21 mouse cellular contexts compared by ENCODE assay signal in the genomic region with DNA sequence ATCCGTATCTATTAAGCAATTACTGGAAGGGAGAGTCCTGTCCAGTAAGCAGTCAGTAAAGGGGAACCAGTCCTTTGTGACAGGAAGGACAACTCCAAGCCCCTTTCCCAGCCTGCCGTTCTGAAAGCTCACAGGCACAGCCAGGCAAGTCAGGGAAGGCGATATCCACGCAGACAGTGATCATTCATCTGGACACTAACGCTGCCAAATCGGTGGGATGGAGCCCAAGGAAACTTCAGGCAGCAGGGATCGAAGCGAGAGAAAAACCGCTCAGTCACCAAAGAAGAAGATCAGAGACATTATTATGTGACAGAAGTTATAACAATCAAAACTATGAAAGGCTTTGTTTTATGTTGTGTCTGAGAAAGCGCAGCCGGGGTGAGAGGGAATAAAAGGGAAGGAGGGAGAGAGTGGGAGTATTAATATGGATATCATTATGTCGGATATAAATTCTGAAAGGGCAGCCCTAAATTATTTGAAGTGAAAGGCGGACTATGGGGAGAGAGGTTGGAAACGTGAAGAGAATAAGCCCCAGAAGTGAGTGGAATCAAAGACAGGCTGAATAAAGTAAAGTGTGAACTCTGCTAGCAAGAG. TPM values are rescaled to one million over a fixed set of nuclear protein-coding genes. Genes with fewer than 3 reads are reported as not detected.
A peak's percentile ranks its signal among the peaks of the same experiment; 100 is the strongest.
DNase-seq lines count a peak whose midpoint lies in the region; ATAC-seq and TF ChIP-seq lines count a peak whose summit lies in the region.
"Had no signal": no experiment of that assay in that cellular context is flagged by ENCODE, and none has a peak within 500 bp of the region (broad histone marks: within the 10 kb centered on the region; RNA-seq: fewer than 3 reads in every experiment).

No protein-coding gene starts in this region.

- peak; percentile 21 for DNase-seq in forebrain, embryonic 14.5 days (ENCODE audit: low spot score)
- DNase-seq in stomach, postnatal 0 days (ENCODE audit: low spot score), result no peak
- peak; percentile 20 for DNase-seq in midbrain, embryonic 14.5 days
- no peak for DNase-seq in thymus, postnatal 4 days
- no peak for DNase-seq in layer of hippocampus, adult 18-20 months (ENCODE audit: low spot score in 2 of 2)
- DNase-seq: adrenal gland, adult 2 months; cerebellum, adult 18-20 months; heart, postnatal 36 days; kidney, adult 9 months; lung, postnatal 4 days; thymus, adult 18-20 months had no signal

- no peak overlapping the region for H3K27ac ChIP-seq in forebrain, embryonic 14.5 days (ENCODE audit: low read depth, low read length)
- H3K27ac ChIP-seq in forebrain, embryonic 12.5 days, result no peak overlapping the region
- no peak overlapping the region for H3K27ac ChIP-seq in stomach, embryonic 16.5 days (ENCODE audit: low read length)
- no peak overlapping the region for H3K27ac ChIP-seq in stomach, postnatal 0 days (replicated peaks)
- no peak overlapping the region for H3K27ac ChIP-seq in midbrain, embryonic 14.5 days (replicated peaks; ENCODE audit: low read depth, low read length)
- H3K27ac ChIP-seq: forebrain, embryonic 15.5 days; heart, embryonic 13.5 days; limb, embryonic 15.5 days; neural tube, embryonic 13.5 days had no signal

- no peaks in the 10 kb centered on the region for H3K27me3 ChIP-seq in forebrain, embryonic 14.5 days (replicated peaks; ENCODE audit: control insufficient read depth, insufficient read depth, low read length)
- no peaks in the 10 kb centered on the region for H3K27me3 ChIP-seq in forebrain, embryonic 12.5 days
- H3K27me3 ChIP-seq in stomach, embryonic 16.5 days (ENCODE audit: control insufficient read depth, insufficient read depth, low read length), result no peaks in the 10 kb centered on the region
- H3K27me3 ChIP-seq in stomach, postnatal 0 days (ENCODE audit: control insufficient read depth, insufficient read depth, low read length), result no peaks in the 10 kb centered on the region
- no peaks in the 10 kb centered on the region for H3K27me3 ChIP-seq in midbrain, embryonic 14.5 days (ENCODE audit: control insufficient read depth, insufficient read depth, low read length)
- H3K27me3 ChIP-seq: forebrain, embryonic 15.5 days; heart, embryonic 13.5 days; limb, embryonic 15.5 days; neural tube, embryonic 13.5 days had no signal

- WGBS in forebrain, embryonic 14.5 days, result 28% methylated on average over 14 of the region's 14 CpGs
- 39% methylated on average over 14 of the region's 14 CpGs for WGBS in forebrain, embryonic 12.5 days
- WGBS in stomach, embryonic 16.5 days, result 43% methylated on average over 14 of the region's 14 CpGs
- WGBS in stomach, postnatal 0 days, result 40% methylated on average over 14 of the region's 14 CpGs
- 54% methylated on average over 14 of the region's 14 CpGs for WGBS in midbrain, embryonic 14.5 days

- TF ChIP-seq EP300 in stomach, postnatal 0 days (optimal IDR thresholded peaks at IDR 0.05), result no peak

- H3K36me3 ChIP-seq in forebrain, embryonic 14.5 days (ENCODE audit: control insufficient read depth, insufficient read depth, low read length), result no peaks in the 10 kb centered on the region; the same call in 1 of the 2 replicates
- H3K36me3 ChIP-seq in forebrain, embryonic 12.5 days (replicated peaks), result no peaks in the 10 kb centered on the region
- H3K36me3 ChIP-seq in stomach, embryonic 16.5 days (ENCODE audit: control insufficient read depth, insufficient read depth, low read length), result no peaks in the 10 kb centered on the region
- no peaks in the 10 kb centered on the region for H3K36me3 ChIP-seq in stomach, postnatal 0 days (ENCODE audit: control insufficient read depth, insufficient read depth, low read length)
- H3K36me3 ChIP-seq in midbrain, embryonic 14.5 days (ENCODE audit: control insufficient read depth, insufficient read depth, low read length), result no peaks in the 10 kb centered on the region
- H3K36me3 ChIP-seq: forebrain, embryonic 15.5 days; neural tube, embryonic 13.5 days had no signal

- no peak overlapping the region for H3K4me2 ChIP-seq in forebrain, embryonic 14.5 days (ENCODE audit: low read length)
- H3K4me2 ChIP-seq in forebrain, embryonic 12.5 days, result no peak overlapping the region
- no peak overlapping the region for H3K4me2 ChIP-seq in stomach, embryonic 16.5 days (ENCODE audit: low read depth, low read length)
- H3K4me2 ChIP-seq in stomach, postnatal 0 days (replicated peaks; ENCODE audit: low read depth), result no peak overlapping the region
- no peak overlapping the region for H3K4me2 ChIP-seq in midbrain, embryonic 14.5 days (ENCODE audit: low read length)
- H3K4me2 ChIP-seq: forebrain, embryonic 15.5 days; heart, embryonic 13.5 days; limb, embryonic 15.5 days; neural tube, embryonic 13.5 days had no signal

- 0 out of 2 replicates have a peak, but pooled peaks cover 3% of the 10 kb centered on the region for H3K4me1 ChIP-seq in forebrain, embryonic 14.5 days (ENCODE audit: control insufficient read depth, insufficient read depth, low read length)
- H3K4me1 ChIP-seq in forebrain, embryonic 12.5 days, result peaks cover 14% of the 10 kb centered on the region; the same call in 1 of the 2 replicates
- H3K4me1 ChIP-seq in stomach, embryonic 16.5 days (ENCODE audit: control insufficient read depth, insufficient read depth, low read length), result no peaks in the 10 kb centered on the region
- no peaks in the 10 kb centered on the region for H3K4me1 ChIP-seq in stomach, postnatal 0 days (replicated peaks; ENCODE audit: control insufficient read depth, insufficient read depth)
- no peaks in the 10 kb centered on the region for H3K4me1 ChIP-seq in midbrain, embryonic 14.5 days (ENCODE audit: control insufficient read depth, insufficient read depth, low read length)
- H3K4me1 ChIP-seq: forebrain, embryonic 15.5 days had no signal

- no peaks in the 10 kb centered on the region for H3K9me3 ChIP-seq in forebrain, embryonic 14.5 days (replicated peaks; ENCODE audit: control insufficient read depth, low read length)
- no peaks in the 10 kb centered on the region for H3K9me3 ChIP-seq in forebrain, embryonic 12.5 days
- H3K9me3 ChIP-seq in stomach, embryonic 16.5 days (replicated peaks; ENCODE audit: control insufficient read depth, low read length), result no peaks in the 10 kb centered on the region
- H3K9me3 ChIP-seq in stomach, postnatal 0 days (ENCODE audit: control insufficient read depth, low read length), result no peaks in the 10 kb centered on the region
- no peaks in the 10 kb centered on the region for H3K9me3 ChIP-seq in midbrain, embryonic 14.5 days (ENCODE audit: control insufficient read depth, low read length)
- H3K9me3 ChIP-seq: forebrain, embryonic 15.5 days; heart, embryonic 13.5 days; limb, embryonic 15.5 days; neural tube, embryonic 13.5 days had no signal

- ATAC-seq in forebrain, embryonic 14.5 days, result no peak; the same call in 1 of the 2 replicates
- no peak for ATAC-seq in forebrain, embryonic 12.5 days (ENCODE audit: low FRiP score)
- ATAC-seq in stomach, embryonic 16.5 days (ENCODE audit: insufficient read depth, low FRiP score), result no peak
- ATAC-seq in stomach, postnatal 0 days (ENCODE audit: low FRiP score, low TSS enrichment), result no peak
- ATAC-seq in midbrain, embryonic 14.5 days (ENCODE audit: low FRiP score, low TSS enrichment), result no peak; the same call in 1 of the 2 replicates
- ATAC-seq in erythroid progenitor cell, adult 5-6 weeks (replicated peaks; ENCODE audit: low FRiP score, poor library complexity, severe bottlenecking), result no peak
- ATAC-seq: forebrain, embryonic 15.5 days; inflammation-experienced regulatory T-cells, adult 6 months had no signal

- TF ChIP-seq CTCF in stomach, postnatal 0 days (IDR thresholded peaks at IDR 0.05; ENCODE audit: low read depth), result no peak

- no peak overlapping the region for H3K4me3 ChIP-seq in forebrain, embryonic 14.5 days (ENCODE audit: low read depth, low read length)
- H3K4me3 ChIP-seq in forebrain, embryonic 12.5 days (replicated peaks), result no peak overlapping the region
- H3K4me3 ChIP-seq in stomach, embryonic 16.5 days (replicated peaks; ENCODE audit: low read length), result no peak overlapping the region
- H3K4me3 ChIP-seq in stomach, postnatal 0 days (ENCODE audit: low read depth, low read length), result no peak overlapping the region
- H3K4me3 ChIP-seq in midbrain, embryonic 14.5 days (replicated peaks; ENCODE audit: low read depth, low read length), result no peak overlapping the region
- H3K4me3 ChIP-seq: forebrain, embryonic 15.5 days; heart, embryonic 13.5 days; limb, embryonic 15.5 days; neural tube, embryonic 13.5 days had no signal

- H3K9ac ChIP-seq in forebrain, embryonic 14.5 days (ENCODE audit: low read length), result no peak overlapping the region
- H3K9ac ChIP-seq in forebrain, embryonic 12.5 days, result no peak overlapping the region
- H3K9ac ChIP-seq in stomach, embryonic 16.5 days (ENCODE audit: low read length), result 0 out of 2 replicates have a peak overlapping the region, but pooled peaks have one; percentile 13
- no peak overlapping the region for H3K9ac ChIP-seq in stomach, postnatal 0 days (ENCODE audit: low read length)
- H3K9ac ChIP-seq in midbrain, embryonic 14.5 days (replicated peaks; ENCODE audit: low read length), result no peak overlapping the region
- H3K9ac ChIP-seq: forebrain, embryonic 15.5 days; heart, embryonic 13.5 days; limb, embryonic 15.5 days; neural tube, embryonic 13.5 days had no signal

RNA-seq across cellular contexts. Expression of gene Tbx15, which starts 29.0 kb away (rescaled TPM):
- polyA plus RNA-seq in forebrain, embryonic 14.5 days (2014; fragmentation: Nextera tagmentation; extraction: Ambion mirVana), result 0.24 and 0.59 TPM in 2 replicates
- 2.4 and 2.6 TPM in 2 replicates for polyA plus RNA-seq in forebrain, embryonic 12.5 days (2016; fragmentation: Nextera tagmentation; extraction: Ambion mirVana)
- 0.10 and 1.1 TPM in 2 replicates for polyA plus RNA-seq in stomach, embryonic 16.5 days (2015; fragmentation: Nextera tagmentation; extraction: Ambion mirVana)
- polyA plus RNA-seq in stomach, postnatal 0 days (2015; fragmentation: Nextera tagmentation; extraction: Ambion mirVana), result not detected in 2 replicates
- 0.13 and 0.92 TPM in 2 replicates for polyA plus RNA-seq in midbrain, embryonic 14.5 days (2014; fragmentation: Nextera tagmentation; extraction: Ambion mirVana)
- not detected in 2 replicates for total RNA-seq in erythroid progenitor cell, adult 5-6 weeks (2015; ENCODE audit: low replicate concordance)
- total RNA-seq in erythroid progenitor cell, adult 5-6 weeks (2017; ENCODE audit: low replicate concordance), result 0.13 TPM in 1 of 2 replicates, not detected in the other
- under 1 TPM; 0.48 to 0.54 TPM for total RNA-seq in layer of hippocampus, adult 18-20 months (2021)
- total RNA-seq: monocyte, adult 5-6 weeks had no signal
- polyA plus RNA-seq: inflammation-experienced regulatory T-cells, adult 6 months; large intestine, adult 2 months had no signal

Comparison
In these comparisons a context has a peak if more than half of its experiments do, and no peak if none do; other contexts are left out.
1. DNase-seq: peak in forebrain, embryonic 14.5 days (single experiment) and midbrain, embryonic 14.5 days (single experiment); none in stomach, postnatal 0 days (single experiment), thymus, postnatal 4 days (single experiment) and layer of hippocampus, adult 18-20 months (0 of 2).